Comparison of ENCODE assay signal across 12 mouse cellular contexts in genomic region chr1:162074626-162075410, GRCm38 (mm10).
DNase-seq lines count a peak whose midpoint lies in the region; ATAC-seq and TF ChIP-seq lines count a peak whose summit lies in the region.
"Had no signal": no experiment of that assay in that cellular context is flagged by ENCODE, and none has a peak within 500 bp of the region (broad histone marks: within the 10 kb centered on the region; RNA-seq: fewer than 3 reads in every experiment).

No protein-coding gene starts in this region.

- H3K4me1 ChIP-seq in forebrain, embryonic 12.5 days, result peaks cover 8% of the 10 kb centered on the region; the same call in 1 of the 2 replicates
- no peaks in the 10 kb centered on the region for H3K4me1 ChIP-seq in forebrain, embryonic 14.5 days (ENCODE audit: control insufficient read depth, insufficient read depth, low read length)
- no peaks in the 10 kb centered on the region; the same call in 1 of the 2 replicates for H3K4me1 ChIP-seq in kidney, postnatal 0 days (replicated peaks; ENCODE audit: insufficient read depth, low read length)
- H3K4me1 ChIP-seq in kidney, adult 2 months (ENCODE audit: control insufficient read depth, insufficient read depth, low read length), result no peaks in the 10 kb centered on the region
- peaks cover 14% of the 10 kb centered on the region for H3K4me1 ChIP-seq in limb, embryonic 11.5 days (ENCODE audit: control insufficient read depth, insufficient read depth, low read length)

- 53% methylated on average over 17 of the region's 17 CpGs for WGBS in forebrain, embryonic 12.5 days
- 49% methylated on average over 17 of the region's 17 CpGs for WGBS in forebrain, embryonic 14.5 days
- WGBS in kidney, postnatal 0 days, result 46% methylated on average over 17 of the region's 17 CpGs
- WGBS in kidney, adult 2 months, result 79% methylated on average over 17 of the region's 17 CpGs
- WGBS in limb, embryonic 11.5 days, result 18% methylated on average over 17 of the region's 17 CpGs

- no peak for TF ChIP-seq POLR2A in kidney, adult 2 months (IDR thresholded peaks at IDR 0.05; ENCODE audit: low read depth, low read length)

- H3K4me2 ChIP-seq in forebrain, embryonic 12.5 days, result no peak overlapping the region
- no peak overlapping the region for H3K4me2 ChIP-seq in forebrain, embryonic 14.5 days (ENCODE audit: low read length)
- no peak overlapping the region for H3K4me2 ChIP-seq in kidney, postnatal 0 days (ENCODE audit: low read length)
- H3K4me2 ChIP-seq in limb, embryonic 11.5 days (ENCODE audit: low read depth, severe bottlenecking), result no peak overlapping the region; the same call in 1 of the 2 replicates

- H3K9ac ChIP-seq in forebrain, embryonic 12.5 days, result no peak overlapping the region
- H3K9ac ChIP-seq in forebrain, embryonic 14.5 days (ENCODE audit: low read length), result no peak overlapping the region
- H3K9ac ChIP-seq in kidney, postnatal 0 days (ENCODE audit: low read depth, low read length), result no peak overlapping the region
- H3K9ac ChIP-seq in limb, embryonic 11.5 days (ENCODE audit: low read length), result peak overlapping the region; percentile 34; the same call in 1 of the 2 replicates
- H3K9ac ChIP-seq: liver, embryonic 14.5 days had no signal

- no peak overlapping the region for H3K4me3 ChIP-seq in forebrain, embryonic 12.5 days (replicated peaks)
- no peak overlapping the region for H3K4me3 ChIP-seq in forebrain, embryonic 14.5 days (ENCODE audit: low read depth, low read length)
- no peak overlapping the region for H3K4me3 ChIP-seq in kidney, postnatal 0 days (replicated peaks; ENCODE audit: low read depth, low read length)
- no peak overlapping the region for H3K4me3 ChIP-seq in kidney, adult 2 months (ENCODE audit: insufficient read depth, low read depth, low read length)
- no peak overlapping the region for H3K4me3 ChIP-seq in limb, embryonic 11.5 days (ENCODE audit: low read depth, low read length)

- H3K9me3 ChIP-seq in forebrain, embryonic 12.5 days, result no peaks in the 10 kb centered on the region
- no peaks in the 10 kb centered on the region for H3K9me3 ChIP-seq in forebrain, embryonic 14.5 days (replicated peaks; ENCODE audit: control insufficient read depth, low read length)
- no peaks in the 10 kb centered on the region for H3K9me3 ChIP-seq in kidney, postnatal 0 days (replicated peaks; ENCODE audit: low read length)
- H3K9me3 ChIP-seq in limb, embryonic 11.5 days (ENCODE audit: control insufficient read depth, low read length), result no peaks in the 10 kb centered on the region

- no peak for TF ChIP-seq CTCF in kidney, postnatal 0 days (IDR thresholded peaks at IDR 0.05; ENCODE audit: low read depth)
- TF ChIP-seq CTCF in kidney, adult 2 months (conservative IDR thresholded peaks at IDR 0.05; ENCODE audit: insufficient read depth, insufficient read length, low read depth, low read length), result no peak

- no peak for DNase-seq in forebrain, embryonic 14.5 days (ENCODE audit: low spot score)
- peak; percentile 61 for DNase-seq in kidney, postnatal 0 days (ENCODE audit: low spot score)
- no peak for DNase-seq in kidney, adult 2 months
- peak; percentile 68 for DNase-seq in embryo, embryonic 10 days (ENCODE audit: low spot score)
- peak; percentile 79 for DNase-seq in limb, embryonic 11.5 days (ENCODE audit: low spot score)
- DNase-seq in thymus, postnatal 10 days (ENCODE audit: low spot score in 2 of 2), result no peak
- DNase-seq in layer of hippocampus, postnatal 10 days (ENCODE audit: low spot score in 2 of 2), result no peak
- DNase-seq: adrenal gland, adult 8-10 months; cerebellum, adult 11 months; right cerebral cortex, adult 18-20 months had no signal

- ATAC-seq in forebrain, embryonic 12.5 days (ENCODE audit: low FRiP score), result no peak
- no peak for ATAC-seq in forebrain, embryonic 14.5 days
- no peak for ATAC-seq in kidney, postnatal 0 days (replicated peaks; ENCODE audit: low FRiP score, low read depth)
- peak; percentile 85 for ATAC-seq in limb, embryonic 11.5 days (ENCODE audit: insufficient number of reproducible peaks, low FRiP score, low TSS enrichment, low read depth)

- no peaks in the 10 kb centered on the region for H3K36me3 ChIP-seq in forebrain, embryonic 12.5 days (replicated peaks)
- H3K36me3 ChIP-seq in forebrain, embryonic 14.5 days (ENCODE audit: control insufficient read depth, insufficient read depth, low read length), result no peaks in the 10 kb centered on the region
- no peaks in the 10 kb centered on the region for H3K36me3 ChIP-seq in kidney, postnatal 0 days (ENCODE audit: insufficient read depth, low read length)
- no peaks in the 10 kb centered on the region for H3K36me3 ChIP-seq in kidney, adult 2 months (ENCODE audit: control insufficient read depth, insufficient read depth, low read length)
- no peaks in the 10 kb centered on the region for H3K36me3 ChIP-seq in limb, embryonic 11.5 days (ENCODE audit: control insufficient read depth, insufficient read depth, low read length)

- H3K27ac ChIP-seq in forebrain, embryonic 12.5 days, result peak overlapping the region; percentile 33; the same call in 1 of the 2 replicates
- no peak overlapping the region for H3K27ac ChIP-seq in forebrain, embryonic 14.5 days (ENCODE audit: low read depth, low read length)
- H3K27ac ChIP-seq in kidney, postnatal 0 days, result peak overlapping the region; percentile 73
- H3K27ac ChIP-seq in kidney, adult 2 months (ENCODE audit: insufficient read depth, low read depth, low read length), result no peak overlapping the region
- peak overlapping the region; percentile 98 for H3K27ac ChIP-seq in limb, embryonic 11.5 days (replicated peaks; ENCODE audit: low read depth, low read length)
- H3K27ac ChIP-seq: liver, embryonic 14.5 days had no signal

- H3K27me3 ChIP-seq in forebrain, embryonic 12.5 days, result no peaks in the 10 kb centered on the region
- H3K27me3 ChIP-seq in forebrain, embryonic 14.5 days (replicated peaks; ENCODE audit: control insufficient read depth, insufficient read depth, low read length), result no peaks in the 10 kb centered on the region
- no peaks in the 10 kb centered on the region for H3K27me3 ChIP-seq in kidney, postnatal 0 days (ENCODE audit: insufficient read depth, low read length)
- H3K27me3 ChIP-seq in kidney, adult 2 months (replicated peaks; ENCODE audit: control insufficient read depth, insufficient read depth, low read length), result no peaks in the 10 kb centered on the region
- no peaks in the 10 kb centered on the region for H3K27me3 ChIP-seq in limb, embryonic 11.5 days (ENCODE audit: control insufficient read depth, insufficient read depth, low read length)

Comparison
In these comparisons a context has a peak if more than half of its experiments do, and no peak if none do; other contexts are left out.
1. H3K27ac ChIP-seq: peak in forebrain, embryonic 12.5 days (single experiment), kidney, postnatal 0 days (single experiment) and limb, embryonic 11.5 days (single experiment); none in forebrain, embryonic 14.5 days (single experiment) and kidney, adult 2 months (single experiment).
2. DNase-seq: peak in kidney, postnatal 0 days (single experiment), embryo, embryonic 10 days (single experiment) and limb, embryonic 11.5 days (single experiment); none in forebrain, embryonic 14.5 days (single experiment), kidney, adult 2 months (single experiment), thymus, postnatal 10 days (0 of 2) and layer of hippocampus, postnatal 10 days (0 of 2).